Mouse (Mus musculus) testis, adult 2 months (tissue): ENCODE measurements around the gene Nr6a1.

Source experiments
- CTCF ChIP-seq: fragments of 200-500 bp; IDR thresholded peaks from 2 replicates; pipeline ENCODE4 v1.5.1; 2012; ENCODE audit warnings: low read depth, mild to moderate bottlenecking, inconsistent platforms, low read length, moderate library complexity; ENCODE audit not compliant: control insufficient read depth, insufficient read depth, insufficient replicate concordance
- POLR2A ChIP-seq: fragments of 200-500 bp; IDR thresholded peaks from 2 replicates; pipeline ENCODE4 v1.6.1; 2012; ENCODE audit warnings: low read depth, mild to moderate bottlenecking, inconsistent platforms, low read length, moderate library complexity; ENCODE audit not compliant: control insufficient read depth

GRCm38 (mm10) chr2:38770772-38771477 lies 156.6 kb downstream of the Nr6a1 start:
- no peak for TF ChIP-seq CTCF
- no peak for TF ChIP-seq POLR2A
